Mouse (Mus musculus) CH12.LX (cell line): ENCODE results near the gene Nop53.

Experiments used
- CTCF ChIP-seq, 2 experiments: IDR thresholded peaks in 1 of 2; conservative IDR thresholded peaks in 1 of 2; 2 replicates each; pipeline ENCODE4 v1.5.1; 2011 to 2012; ENCODE audit warnings: low read depth in 2 of 2, low read length in 2 of 2, improper control_type of control experiment in 1 of 2, inconsistent platforms in 1 of 2, mild to moderate bottlenecking in 1 of 2, moderate library complexity in 1 of 2
- E2F4 ChIP-seq: IDR thresholded peaks from 2 replicates; pipeline ENCODE4 v1.6.1; 2011; ENCODE audit warnings: low read depth, low read length, improper control_type of control experiment; ENCODE audit not compliant: insufficient replicate concordance
- ELF1 ChIP-seq: IDR thresholded peaks from 2 replicates; pipeline ENCODE4 v1.6.1; 2014; ENCODE audit warnings: low read depth, mild to moderate bottlenecking, inconsistent platforms, low read length, improper control_type of control experiment
- EP300 ChIP-seq: IDR thresholded peaks from 2 replicates; pipeline ENCODE4 v1.6.1; 2011; ENCODE audit warnings: low read length, improper control_type of control experiment
- ETS1 ChIP-seq: conservative IDR thresholded peaks from 2 replicates; pipeline ENCODE4 v1.6.1; 2012; ENCODE audit warnings: low read depth, mild to moderate bottlenecking, inconsistent platforms, low read length, improper control_type of control experiment, moderate library complexity
- POLR2AphosphoS2 ChIP-seq: IDR thresholded peaks from 2 replicates; pipeline ENCODE4 v1.6.1; 2011; ENCODE audit warnings: low read depth, low read length, improper control_type of control experiment
- TCF12 ChIP-seq: IDR thresholded peaks from 2 replicates; pipeline ENCODE4 v1.6.1; 2014; ENCODE audit warnings: low read depth, mild to moderate bottlenecking, inconsistent platforms, low read length, improper control_type of control experiment
- USF1 ChIP-seq: IDR thresholded peaks from 2 replicates; pipeline ENCODE4 v1.6.1; 2014; ENCODE audit warnings: low read depth, mild to moderate bottlenecking, inconsistent platforms, low read length, improper control_type of control experiment
- ZMIZ1 ChIP-seq: IDR thresholded peaks from 2 replicates; pipeline ENCODE4 v1.6.1; 2012; ENCODE audit warnings: low read depth, mild to moderate bottlenecking, inconsistent platforms, low read length, improper control_type of control experiment
- ZNF384 ChIP-seq: IDR thresholded peaks from 2 replicates; pipeline ENCODE4 v1.6.1; 2012; ENCODE audit warnings: low read depth, low read length, improper control_type of control experiment, inconsistent platforms

- TF ChIP-seq ZMIZ1, result no peak
- TF ChIP-seq TCF12, result no peak
- TF ChIP-seq EP300, result no peak
- TF ChIP-seq POLR2AphosphoS2, result no peak
- TF ChIP-seq ZNF384, result no peak
- no peak for TF ChIP-seq ETS1
- no peak for TF ChIP-seq CTCF (conservative IDR thresholded peaks at IDR 0.05 in 1 of 2, IDR thresholded peaks at IDR 0.05 in 1 of 2; ENCODE audit: low read depth in 2 of 2, low read length in 2 of 2)
- no peak for TF ChIP-seq E2F4
- no peak for TF ChIP-seq USF1
- TF ChIP-seq ELF1, result no peak
Measured at GRCm38 (mm10) chr7:15916996-15917395, 28.9 kb downstream of the Nop53 start.
